Mouse (Mus musculus) C2C12 (cell line): Measurements from ENCODE around the gene Hmbs.

ENCODE experiments used
- CEBPB ChIP-seq: IDR thresholded peaks from one replicate; pipeline ENCODE4 v1.6.1; 2011; ENCODE audit warnings: low read depth, mild to moderate bottlenecking, control low read depth, moderate library complexity
- CTCF ChIP-seq: IDR thresholded peaks from one replicate; pipeline ENCODE4 v1.5.1; 2011; ENCODE audit not compliant: control insufficient read depth, insufficient read depth, insufficient read length
- FOSL1 ChIP-seq: IDR thresholded peaks from one replicate; pipeline ENCODE4 v1.8.0; 2011; ENCODE audit warnings: mild to moderate bottlenecking, low read length; ENCODE audit not compliant: poor library complexity, insufficient read depth, severe bottlenecking
- MAX ChIP-seq: IDR thresholded peaks from one replicate; pipeline ENCODE4 v1.6.1; 2011; ENCODE audit warnings: mild to moderate bottlenecking, control low read depth
- MYOD1 ChIP-seq: IDR thresholded peaks from one replicate; pipeline ENCODE4 v1.6.1; 2011; ENCODE audit warnings: low read depth; ENCODE audit not compliant: control insufficient read depth, insufficient read length
- USF1 ChIP-seq: IDR thresholded peaks from one replicate; pipeline ENCODE4 v1.6.1; 2011; ENCODE audit warnings: low read depth, mild to moderate bottlenecking, control low read depth, moderate library complexity

GRCm38 (mm10) chr9:44324147-44324546 lies 19.9 kb downstream of the Hmbs start:
- TF ChIP-seq USF1 (no peak), CTCF (no peak), MAX (no peak), CEBPB (no peak), MYOD1 (no peak), FOSL1 (no peak)
